Mouse (Mus musculus) G1E (cell line): ENCODE data around the gene Clic1. TPM values are rescaled to one million over a fixed set of nuclear protein-coding genes. Genes with fewer than 3 reads are reported as not detected.

Experiments
- ATAC-seq: 2 replicates; pipeline ENCODE4 v1.8.0; 2016; ENCODE audit warnings: mild to moderate bottlenecking; ENCODE audit not compliant: insufficient number of reproducible peaks, poor library complexity, low FRiP score, severe bottlenecking; ENCODE audit errors: extremely low read depth
- DNase-seq: peaks from one replicate; pipeline ENCODE4 v3.0.0; 2012; ENCODE audit warnings: low spot score
- H3K27me3 ChIP-seq: 2 replicates; pipeline ENCODE4 v1.6.1; 2012; ENCODE audit warnings: mild to moderate bottlenecking, low read length, inconsistent platforms; ENCODE audit not compliant: insufficient read depth
- H3K36me3 ChIP-seq: replicated peaks from 2 replicates; pipeline ENCODE3; 2012; ENCODE audit warnings: mild to moderate bottlenecking, inconsistent platforms
- H3K4me1 ChIP-seq: 2 replicates; pipeline ENCODE4 v1.6.1; 2012; ENCODE audit warnings: low read depth, low read length, inconsistent platforms, mixed read lengths; ENCODE audit not compliant: insufficient read depth
- H3K4me3 ChIP-seq: 2 replicates; pipeline ENCODE4 v1.5.1; 2012; ENCODE audit warnings: low read depth, mild to moderate bottlenecking, inconsistent platforms, low read length, moderate library complexity, mixed read lengths
- H3K9me3 ChIP-seq: replicated peaks from 2 replicates; pipeline ENCODE4 v1.6.1; 2012; ENCODE audit warnings: inconsistent platforms
- CTCF ChIP-seq: IDR thresholded peaks from 2 replicates; pipeline ENCODE4 v1.5.1; 2012; ENCODE audit warnings: low read depth, low read length, inconsistent platforms, mixed read lengths
- GATA1 ChIP-seq: IDR thresholded peaks from 2 replicates; pipeline ENCODE4 v1.6.1; 2012; ENCODE audit warnings: borderline replicate concordance, low read length, inconsistent platforms, mixed read lengths
- GATA2 ChIP-seq: IDR thresholded peaks from 2 replicates; pipeline ENCODE4 v1.6.1; 2012; ENCODE audit warnings: low read depth, low read length, inconsistent platforms, borderline replicate concordance
- POLR2AphosphoS5 ChIP-seq: IDR thresholded peaks from 2 replicates; pipeline ENCODE4 v1.6.1; 2012; ENCODE audit warnings: low read depth, low read length, inconsistent platforms; ENCODE audit not compliant: insufficient replicate concordance
- TAL1 ChIP-seq: conservative IDR thresholded peaks from 2 replicates; pipeline ENCODE4 v1.6.1; 2012; ENCODE audit warnings: low read depth, low read length, inconsistent platforms, mixed read lengths
- polyA plus RNA-seq: library from polyadenylated mRNA; stranded (reverse); fragments of >175 nt; gene quantifications from 2 replicates; pipeline ENCODE4 v1.2.3, GENCODE M21; 2012
- total RNA-seq, 2 experiments: library from RNA; stranded (forward) in 1 of 2; stranded (reverse) in 1 of 2; fragments of 200-1000 nt in 1 of 2; fragments of >200 nt in 1 of 2; fragmentation: Nextera tagmentation in 1 of 2; gene quantifications; 2 replicates each; pipeline ENCODE4 v1.2.3; 2014 to 2017

Gene Clic1
- total and polyA plus RNA-seq, 3 experiments = 211 to 562 (median 258) TPM

GRCm38 (mm10) chr17:35051156-35052086 is 1.7 kb downstream of the Clic1 start:
- peaks cover 51% of the 10 kb centered on the region for H3K36me3 ChIP-seq
- H3K4me1 ChIP-seq = peaks cover 73% of the 10 kb centered on the region
- TF ChIP-seq POLR2AphosphoS5 = no peak
- TF ChIP-seq CTCF = no peak
- TF ChIP-seq TAL1 = no peak
- H3K4me3 ChIP-seq = peak overlapping the region; percentile 81
- ATAC-seq (peak; percentile 61), DNase-seq (peak; percentile 93)
- H3K27me3 ChIP-seq = no peaks in the 10 kb centered on the region
- no peaks in the 10 kb centered on the region for H3K9me3 ChIP-seq

- peak overlapping the region; percentile 81 for H3K4me3 ChIP-seq
- H3K36me3 ChIP-seq = peaks cover 59% of the 10 kb centered on the region
- DNase-seq (no peak), ATAC-seq (no peak)
- no peaks in the 10 kb centered on the region for H3K27me3 ChIP-seq
- TF ChIP-seq POLR2AphosphoS5 (no peak), CTCF (no peak), GATA1 (no peak), TAL1 (no peak), GATA2 (no peak)
- peaks cover 75% of the 10 kb centered on the region for H3K4me1 ChIP-seq
- no peaks in the 10 kb centered on the region for H3K9me3 ChIP-seq
Measured at GRCm38 (mm10) chr17:35052271-35052798, 2.6 kb downstream of the Clic1 start.

DNA sequence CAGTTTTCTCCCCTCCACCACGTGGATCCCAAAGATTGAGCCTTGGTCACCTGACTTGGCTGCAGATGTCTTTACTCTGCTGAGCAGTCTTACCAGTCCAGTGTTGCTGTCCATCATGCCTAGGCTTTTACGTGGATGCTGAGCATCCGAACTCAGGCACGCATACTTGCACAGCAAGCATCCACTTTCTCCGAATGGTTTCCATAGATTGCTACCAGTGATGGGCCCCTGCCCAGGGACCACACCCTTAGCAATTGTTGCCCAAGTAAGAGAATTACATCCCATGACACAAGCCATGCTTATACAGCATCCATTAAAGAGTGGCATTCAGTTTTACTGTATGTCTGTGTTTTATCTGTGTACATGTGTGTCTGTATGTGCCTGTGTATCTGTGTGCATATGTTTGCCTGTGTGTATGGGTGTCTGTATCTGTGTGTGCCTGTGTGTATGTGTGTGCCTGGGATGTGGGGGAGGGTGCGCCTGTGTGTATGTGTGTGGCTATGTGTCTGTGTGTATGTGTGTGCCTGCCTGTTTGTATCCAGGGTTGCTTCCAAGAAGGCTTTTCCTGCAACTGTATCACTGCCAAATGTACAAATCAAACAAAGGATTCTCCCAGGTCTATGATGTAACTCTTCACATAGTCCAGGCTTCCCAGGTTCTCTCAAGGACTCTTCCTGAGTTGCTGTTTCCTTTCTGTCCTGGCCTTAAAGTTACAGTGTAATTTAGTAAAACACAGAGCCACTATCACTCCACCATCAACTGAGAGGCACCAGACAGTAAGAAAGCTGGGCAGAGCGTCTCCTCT is 6.1 kb downstream of the Clic1 start:
- DNase-seq = no peak
- Histone ChIP-seq H3K4me1 (peaks cover 84% of the 10 kb centered on the region), H3K4me3 (no peak overlapping the region; the same call in 1 of the 2 replicates), H3K36me3 (peaks cover 85% of the 10 kb centered on the region), H3K9me3 (no peaks in the 10 kb centered on the region), H3K27me3 (no peaks in the 10 kb centered on the region)
- no peak for ATAC-seq
- TF ChIP-seq CTCF = no peak
- no peak for TF ChIP-seq TAL1

GRCm38 (mm10) chr17:35057090-35057489 is 7.3 kb downstream of the Clic1 start:
- ATAC-seq (no peak), DNase-seq (no peak)
- TF ChIP-seq GATA1 (no peak), GATA2 (no peak), TAL1 (no peak)
- H3K4me1 ChIP-seq = peaks cover 87% of the 10 kb centered on the region
- no peaks in the 10 kb centered on the region for H3K27me3 ChIP-seq
- H3K9me3 ChIP-seq = no peaks in the 10 kb centered on the region
- no peak overlapping the region for H3K4me3 ChIP-seq
- peaks cover 86% of the 10 kb centered on the region for H3K36me3 ChIP-seq

- TF ChIP-seq POLR2AphosphoS5 = no peak
- TF ChIP-seq TAL1 = no peak
- no peak for TF ChIP-seq GATA1
- no peak for TF ChIP-seq CTCF
- no peak for TF ChIP-seq GATA2
- Histone ChIP-seq H3K36me3 (peaks cover 85% of the 10 kb centered on the region), H3K9me3 (no peaks in the 10 kb centered on the region), H3K4me3 (no peak overlapping the region; the same call in 1 of the 2 replicates), H3K4me1 (peaks cover 75% of the 10 kb centered on the region), H3K27me3 (no peaks in the 10 kb centered on the region)
- ATAC-seq = no peak
- DNase-seq = no peak
Measured at GRCm38 (mm10) chr17:35058316-35058715, 8.6 kb downstream of the Clic1 start.
